Mouse (Mus musculus) layer of hippocampus, adult 6 months (tissue): ENCODE data around the gene Etfb. TPM values are rescaled to one million over a fixed set of nuclear protein-coding genes. Genes with fewer than 3 reads are reported as not detected.

Source experiments
- long read RNA-seq, 2 experiments: library from polyadenylated mRNA; unstranded; transcript quantifications; one replicate each; pipeline ENCODE4 v2.0.0; 2019 to 2020
- microRNA-seq: library from miRNA; unstranded; fragments of <30 nt; microRNA quantifications from one replicate; pipeline ENCODE4 v1.2.0, GENCODE M21; 2020
- polyA plus RNA-seq: library from polyadenylated mRNA; unstranded; fragments of <200 nt; fragmentation: Nextera tagmentation; gene quantifications from 2 replicates; pipeline ENCODE4 v1.2.3, GENCODE M21; 2021

Gene Etfb
- 219 and 291 TPM in 2 replicates for polyA plus RNA-seq
- long read RNA-seq, experiment 1, transcript Etfb-201 (6 exons, 893 nt): major isoform, 147 of 168 reads
- long read RNA-seq, experiment 1, transcript Etfb-205 (5 exons, 551 nt): minor isoform, 11 of 168 reads
- long read RNA-seq, experiment 1, partial matches to known transcripts: 7 of 168 reads
- long read RNA-seq, experiment 1, other reads (novel, unspliced or antisense): 3 of 168 reads
- long read RNA-seq, experiment 2, transcript Etfb-201 (6 exons, 893 nt): major isoform, 32 of 33 reads
- long read RNA-seq, experiment 2, partial matches to known transcripts: 0 of 33 reads
- long read RNA-seq, experiment 2, other reads (novel, unspliced or antisense): 1 of 33 reads

GRCm38 (mm10) chr7:43443917-43444293, at the start of gene Etfb, which contains the start of gene Gm45233:
Gene Etfb (plus strand): TSS chr7:43444083.
Gene Gm45233 (plus strand): TSS chr7:43444128.

DNA sequence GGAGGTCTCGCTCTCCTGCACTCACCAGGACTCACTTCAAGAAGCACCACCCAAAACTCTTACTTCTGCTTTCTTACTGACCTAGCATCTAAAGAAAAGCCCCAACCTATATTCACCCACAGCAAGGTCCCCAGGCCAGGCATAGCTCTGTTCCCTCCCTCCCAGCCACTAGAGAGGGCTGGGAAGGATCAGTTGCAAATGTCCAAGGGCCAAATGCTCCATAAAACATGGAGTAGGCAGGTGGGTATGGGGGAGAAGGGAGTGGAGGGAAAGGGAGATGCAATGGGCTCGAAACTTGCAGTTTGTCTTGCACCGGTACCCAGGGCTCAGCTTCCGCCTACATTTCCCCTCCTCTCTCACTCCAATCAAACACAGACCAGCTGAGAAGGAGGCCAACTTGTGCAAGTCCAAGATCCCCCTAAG, 35.7 kb upstream of the Etfb start, which contains the start of gene Siglecg:
Gene Siglecg (plus strand): TSS at position 74 of the 423 bp plus-strand sequence.

DNA sequence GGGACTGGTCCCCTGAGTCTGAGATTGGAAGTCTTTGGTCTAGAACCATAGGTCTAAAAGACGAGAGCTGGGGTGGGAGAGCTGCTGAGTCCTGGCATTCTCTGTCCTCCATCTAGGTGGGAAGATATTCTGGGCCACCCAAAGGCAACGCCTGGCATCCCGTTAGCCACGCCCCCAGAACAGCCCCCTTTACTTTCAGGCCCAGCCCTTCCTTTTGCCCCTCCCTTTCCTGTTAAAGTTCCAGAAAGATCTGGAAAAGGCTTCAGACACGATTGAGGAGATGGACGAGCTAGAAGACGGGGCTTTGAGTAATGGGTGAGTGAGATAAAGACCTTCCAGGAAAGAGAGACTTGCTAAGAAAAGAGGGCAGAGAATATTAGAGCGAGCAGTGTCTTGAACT, 16.5 kb upstream of the Etfb start, which contains the start of gene Lim2:
Gene Lim2 (plus strand): TSS at position 265 of the 400 bp plus-strand sequence.

DNA sequence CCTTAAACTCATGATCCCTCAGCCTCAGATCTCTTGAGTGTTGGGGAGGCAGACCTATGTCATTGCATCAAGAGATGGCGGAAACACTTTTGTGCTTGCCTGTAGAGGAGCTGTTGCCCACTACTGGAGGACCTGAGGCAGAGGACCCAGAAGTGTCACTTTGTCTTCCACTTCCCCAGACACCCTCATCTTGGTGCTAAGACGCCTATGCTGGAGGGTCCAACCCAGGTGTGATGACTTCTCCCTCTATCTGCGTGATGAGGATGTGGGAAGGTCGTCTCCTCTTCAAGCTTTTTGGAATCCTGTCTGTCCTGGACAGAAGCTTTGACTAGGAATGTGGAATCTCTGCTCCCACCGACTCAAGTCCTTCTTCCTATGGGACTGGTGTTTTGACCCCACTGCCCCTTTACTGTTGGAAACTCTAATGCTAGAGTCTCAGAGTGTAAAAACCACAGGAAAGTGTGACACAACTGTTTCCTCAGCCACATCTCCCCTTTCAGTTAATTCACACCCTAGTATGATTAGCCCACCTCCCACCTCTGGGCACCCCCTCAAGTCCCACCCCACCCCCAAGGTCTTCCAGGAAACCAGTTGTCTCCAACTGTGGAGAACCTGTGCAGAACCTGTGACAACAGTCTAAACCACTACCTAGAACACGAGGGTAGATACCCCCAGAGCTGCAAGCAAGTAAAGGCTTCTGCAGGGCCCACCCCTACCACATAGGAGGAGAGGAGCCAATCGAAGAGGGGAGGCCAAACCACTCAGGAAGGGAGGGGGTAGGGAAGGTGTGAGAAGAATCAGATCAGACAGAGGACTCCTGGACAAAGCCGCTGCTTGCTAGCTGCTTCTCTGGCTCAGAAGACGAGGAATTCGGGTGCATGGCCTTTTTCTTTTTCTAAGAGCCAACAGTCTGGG, 7.3 kb upstream of the Etfb start, which contains the start of gene Nkg7:
Gene Nkg7 (plus strand): TSS at position 733 of the 915 bp plus-strand sequence.

DNA sequence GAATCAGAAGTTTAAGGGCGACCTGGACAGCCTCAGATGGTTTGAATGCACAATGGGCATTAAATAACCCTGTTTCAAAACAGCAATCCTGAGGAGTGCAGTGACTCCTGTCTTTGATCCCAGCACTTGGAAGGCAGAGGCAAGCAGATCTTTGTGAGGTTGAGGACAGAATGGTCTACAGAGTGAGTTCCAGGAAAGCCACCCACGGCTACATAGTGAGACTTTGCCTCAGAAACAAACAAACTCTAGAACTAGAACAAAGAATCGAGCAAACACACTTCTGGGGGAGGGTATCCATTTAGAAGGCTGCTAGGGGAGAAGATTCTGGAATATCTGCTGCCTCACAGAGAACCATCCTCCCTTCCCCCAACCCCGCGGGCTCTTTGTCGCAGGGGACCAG, 3.4 kb upstream of the Etfb start, which contains the start of gene Cldnd2:
Gene Cldnd2 (plus strand): TSS at position 301 of the 400 bp plus-strand sequence.

DNA sequence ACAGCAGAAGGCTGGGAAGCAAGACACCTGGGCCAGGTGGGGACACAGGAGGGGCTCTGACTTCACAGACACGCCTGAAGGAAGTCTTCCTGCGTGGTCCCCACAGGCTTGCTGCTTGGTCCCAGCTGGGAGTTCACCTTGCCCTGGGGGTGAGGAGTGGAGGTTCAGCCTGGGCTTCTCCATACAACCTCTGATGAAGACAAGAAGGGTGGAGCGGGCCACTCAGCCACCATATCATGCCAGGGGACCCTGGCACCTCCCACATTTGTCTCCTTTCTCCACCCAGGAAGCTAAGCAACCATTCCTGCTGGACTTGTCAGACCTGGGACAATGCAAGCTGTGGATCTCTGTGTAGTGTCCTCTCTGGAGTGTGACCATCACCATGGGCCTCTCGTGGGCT, 19.0 kb downstream of the Etfb start, which contains the start of gene Vsig10l:
Gene Vsig10l (plus strand): TSS at position 301 of the 400 bp plus-strand sequence.

GRCm38 (mm10) chr7:43489631-43490125, 45.8 kb downstream of the Etfb start, which contains the start of gene Iglon5:
Gene Iglon5 (minus strand): TSS chr7:43490075.

Small RNAs within 50 kb of the gene (microRNA-seq; reads per million reads assigned to microRNA genes)
- gene Mir7051: 1.3 reads per million

Other genes with a start within 250 kb of the Etfb start
- 4.5 and 7.9 TPM in 2 replicates for gene Zfp715, start 130.8 kb upstream of the Etfb start, polyA plus RNA-seq
- 0.54 and 0.90 TPM in 2 replicates for gene Siglecf, start 92.7 kb upstream of the Etfb start, polyA plus RNA-seq
- 0.05 TPM in 1 of 2 replicates, not detected in the other for gene Siglecg, start 35.9 kb upstream of the Etfb start, polyA plus RNA-seq
- not detected in 2 replicates for gene Lim2, start 16.4 kb upstream of the Etfb start, polyA plus RNA-seq
- 0.92 TPM in 1 of 2 replicates, not detected in the other for gene Nkg7, start 7.0 kb upstream of the Etfb start, polyA plus RNA-seq
- not detected in 2 replicates for gene Cldnd2, start 3.3 kb upstream of the Etfb start, polyA plus RNA-seq
- gene Gm45233, start within 50 bp of the Etfb start, polyA plus RNA-seq: 0.33 and 0.38 TPM in 2 replicates
- 1.4 and 1.5 TPM in 2 replicates for gene Vsig10l, start 19.1 kb downstream of the Etfb start, polyA plus RNA-seq
- gene Iglon5, start 46.0 kb downstream of the Etfb start, polyA plus RNA-seq: 1.6 TPM in 2 replicates
- gene 4931406B18Rik, start 61.9 kb downstream of the Etfb start, polyA plus RNA-seq: not detected in 2 replicates
- 4.6 and 7.2 TPM in 2 replicates for gene Cd33, start 100.3 kb downstream of the Etfb start, polyA plus RNA-seq
- gene Zfp658, start 118.2 kb downstream of the Etfb start, polyA plus RNA-seq: 1.4 and 1.5 TPM in 2 replicates
- gene Zfp719, start 135.5 kb downstream of the Etfb start, polyA plus RNA-seq: 6.2 and 7.4 TPM in 2 replicates
- gene Zfp819, start 163.1 kb downstream of the Etfb start, polyA plus RNA-seq: 0.13 and 0.19 TPM in 2 replicates
- gene Ceacam18, start 190.6 kb downstream of the Etfb start, polyA plus RNA-seq: 0.09 TPM in 1 of 2 replicates, not detected in the other
- gene Siglece, start 216.1 kb downstream of the Etfb start, polyA plus RNA-seq: 0.36 and 0.55 TPM in 2 replicates
- 7.8 and 8.8 TPM in 2 replicates for gene Ctu1, start 227.9 kb downstream of the Etfb start, polyA plus RNA-seq
- not detected in 2 replicates for gene Klk14, start 246.3 kb downstream of the Etfb start, polyA plus RNA-seq